Mouse (Mus musculus) liver, embryonic 16.5 days (tissue): ENCODE data around the gene Mob1a. TPM values are rescaled to one million over a fixed set of nuclear protein-coding genes. Genes with fewer than 3 reads are reported as not detected.

Experiments used
- polyA plus RNA-seq: library from polyadenylated mRNA; unstranded; fragments of >200 nt; fragmentation: Nextera tagmentation; extraction: Ambion mirVana; gene quantifications from 2 replicates; pipeline ENCODE4 v1.2.1, GENCODE M21; 2015

Mob1a gene
- polyA plus RNA-seq, 1 experiment from 2014 or later, result 32.0 TPM

Other genes starting within 250 kb of the Mob1a start
- gene Pcgf1, start 248.1 kb upstream of the Mob1a start, polyA plus RNA-seq, result 15.6 and 17.1 TPM in 2 replicates
- 0.25 and 0.48 TPM in 2 replicates for gene Lbx2, start 239.6 kb upstream of the Mob1a start, polyA plus RNA-seq
- 0.59 and 1.1 TPM in 2 replicates for gene Ccdc142, start 224.4 kb upstream of the Mob1a start, polyA plus RNA-seq
- gene Gm42688, start 224.4 kb upstream of the Mob1a start, polyA plus RNA-seq, result 0.81 and 1.1 TPM in 2 replicates
- gene Mrpl53, start 217.0 kb upstream of the Mob1a start, polyA plus RNA-seq, result 66.1 and 73.4 TPM in 2 replicates
- 4.5 and 6.8 TPM in 2 replicates for gene Mogs, start 210.5 kb upstream of the Mob1a start, polyA plus RNA-seq
- gene Wbp1, start 204.5 kb upstream of the Mob1a start, polyA plus RNA-seq, result 27.2 and 28.3 TPM in 2 replicates
- gene Ino80b, start 200.6 kb upstream of the Mob1a start, polyA plus RNA-seq, result 4.1 and 5.2 TPM in 2 replicates
- gene Rtkn, start 190.6 kb upstream of the Mob1a start, polyA plus RNA-seq, result 16.1 and 16.4 TPM in 2 replicates
- 0.39 and 0.85 TPM in 2 replicates for gene Wdr54, start 169.6 kb upstream of the Mob1a start, polyA plus RNA-seq
- 0.15 and 0.30 TPM in 2 replicates for gene 1700003E16Rik, start 169.6 kb upstream of the Mob1a start, polyA plus RNA-seq
- 23.0 and 26.9 TPM in 2 replicates for gene Dctn1, start 160.1 kb upstream of the Mob1a start, polyA plus RNA-seq
- 0.89 and 0.93 TPM in 2 replicates for gene Slc4a5, start 106.2 kb upstream of the Mob1a start, polyA plus RNA-seq
- gene Mthfd2, start 108 bp upstream of the Mob1a start, polyA plus RNA-seq, result 59.6 and 64.3 TPM in 2 replicates
- gene Bola3, start 23.1 kb downstream of the Mob1a start, polyA plus RNA-seq, result 196 and 234 TPM in 2 replicates
- gene Tet3, start 133.1 kb downstream of the Mob1a start, polyA plus RNA-seq, result 9.3 and 13.7 TPM in 2 replicates
- gene Dguok, start 181.0 kb downstream of the Mob1a start, polyA plus RNA-seq, result 24.1 and 24.3 TPM in 2 replicates
- gene Actg2, start 210.2 kb downstream of the Mob1a start, polyA plus RNA-seq, result 3.8 and 9.8 TPM in 2 replicates
- gene Stambp, start 246.7 kb downstream of the Mob1a start, polyA plus RNA-seq, result 9.6 TPM in 2 replicates